Mouse (Mus musculus) MEL (cell line): ENCODE measurements around the gene Slc4a8. TPM values are rescaled to one million over a fixed set of nuclear protein-coding genes. Genes with fewer than 3 reads are reported as not detected.

ENCODE experiments used
- DNase-seq: peaks from one replicate; pipeline ENCODE4 v3.0.0; 2011; ENCODE audit warnings: low read depth, low spot score
- H3K27ac ChIP-seq: 2 replicates; pipeline ENCODE4 v1.5.1; 2012; ENCODE audit warnings: low read depth, mild to moderate bottlenecking, control low read depth, low read length, moderate library complexity; ENCODE audit not compliant: control insufficient read depth
- H3K27me3 ChIP-seq, 2 experiments: fragments of 150-350 bp in 1 of 2; sonication (generic) in 1 of 2; 2 replicates each; pipeline ENCODE4 v1.6.1; 2012; ENCODE audit warnings: low read length in 2 of 2, mild to moderate bottlenecking in 2 of 2, improper control_type of control experiment in 1 of 2, moderate library complexity in 1 of 2; ENCODE audit not compliant: insufficient read depth in 2 of 2, control insufficient read depth in 1 of 2
- H3K36me3 ChIP-seq, 2 experiments: 2 replicates each; pipeline ENCODE4 v1.6.1; 2012 to 2014; ENCODE audit warnings: low read length in 2 of 2, improper control_type of control experiment in 1 of 2, inconsistent platforms in 1 of 2, mild to moderate bottlenecking in 1 of 2; ENCODE audit not compliant: insufficient read depth in 2 of 2, control insufficient read depth in 1 of 2
- H3K4me1 ChIP-seq, 2 experiments: fragments of 150-350 bp in 1 of 2; sonication (generic) in 1 of 2; 2 replicates each; pipeline ENCODE4 v1.6.1; 2012; ENCODE audit warnings: low read length in 2 of 2, improper control_type of control experiment in 1 of 2, mild to moderate bottlenecking in 1 of 2; ENCODE audit not compliant: insufficient read depth in 2 of 2, control insufficient read depth in 1 of 2
- H3K4me3 ChIP-seq, 2 experiments: fragments of 150-350 bp in 1 of 2; sonication (generic) in 1 of 2; 2 replicates each; pipeline ENCODE4 v1.5.1; 2012; ENCODE audit warnings: low read depth in 2 of 2, low read length in 2 of 2, mild to moderate bottlenecking in 2 of 2, moderate library complexity in 2 of 2, control low read depth in 1 of 2, improper control_type of control experiment in 1 of 2; ENCODE audit not compliant: control insufficient read depth in 1 of 2, insufficient read depth in 1 of 2
- H3K79me2 ChIP-seq: 2 replicates; pipeline ENCODE4 v1.6.1; 2012; ENCODE audit warnings: mild to moderate bottlenecking, low read length, moderate library complexity; ENCODE audit not compliant: control insufficient read depth, poor library complexity, insufficient read depth
- H3K9ac ChIP-seq: 2 replicates; pipeline ENCODE4 v1.6.1; 2012; ENCODE audit warnings: low read depth, mild to moderate bottlenecking, control low read depth, low read length, moderate library complexity; ENCODE audit not compliant: control insufficient read depth, poor library complexity, severe bottlenecking
- H3K9me3 ChIP-seq: fragments of 150-350 bp; sonication (generic); replicated peaks from 2 replicates; pipeline ENCODE4 v1.6.1; 2012; ENCODE audit warnings: mild to moderate bottlenecking, low read length, improper control_type of control experiment, moderate library complexity; ENCODE audit not compliant: insufficient read depth
- BHLHE40 ChIP-seq: IDR thresholded peaks from 2 replicates; pipeline ENCODE4 v1.6.1; 2012; ENCODE audit warnings: low read depth, mild to moderate bottlenecking, inconsistent platforms, low read length, improper control_type of control experiment, borderline replicate concordance
- CHD2 ChIP-seq: IDR thresholded peaks from 2 replicates; pipeline ENCODE4 v1.6.1; 2011; ENCODE audit warnings: low read length, improper control_type of control experiment
- EP300 ChIP-seq, 2 experiments: IDR thresholded peaks; 2 replicates each; pipeline ENCODE4 v1.6.1; 2011; ENCODE audit warnings: improper control_type of control experiment in 2 of 2, low read length in 2 of 2, low read depth in 1 of 2, mild to moderate bottlenecking in 1 of 2
- ETS1 ChIP-seq: IDR thresholded peaks from 2 replicates; pipeline ENCODE4 v1.6.1; 2012; ENCODE audit warnings: low read depth, mild to moderate bottlenecking, inconsistent platforms, low read length, improper control_type of control experiment, moderate library complexity
- GATA1 ChIP-seq: IDR thresholded peaks from 2 replicates; pipeline ENCODE4 v1.6.1; 2011; ENCODE audit warnings: low read depth, low read length, improper control_type of control experiment
- HCFC1 ChIP-seq: IDR thresholded peaks from 2 replicates; pipeline ENCODE4 v1.6.1; 2012; ENCODE audit warnings: low read depth, mild to moderate bottlenecking, inconsistent platforms, low read length, improper control_type of control experiment, moderate library complexity
- JUND ChIP-seq: IDR thresholded peaks from 2 replicates; pipeline ENCODE4 v1.6.1; 2011; ENCODE audit warnings: low read depth, mild to moderate bottlenecking, improper control_type of control experiment, low read length
- KAT2A ChIP-seq: conservative IDR thresholded peaks from 2 replicates; pipeline ENCODE4 v1.6.1; 2012; ENCODE audit warnings: low read depth, low read length, improper control_type of control experiment, inconsistent platforms
- MXI1 ChIP-seq: IDR thresholded peaks from 2 replicates; pipeline ENCODE4 v1.6.1; 2011; ENCODE audit warnings: mild to moderate bottlenecking, low read depth, low read length, improper control_type of control experiment
- MYB ChIP-seq: IDR thresholded peaks from 2 replicates; pipeline ENCODE4 v1.6.1; 2011; ENCODE audit warnings: mild to moderate bottlenecking, low read depth, low read length, improper control_type of control experiment
- MYC ChIP-seq: IDR thresholded peaks from 2 replicates; pipeline ENCODE4 v1.6.1; 2011; ENCODE audit warnings: low read depth, mild to moderate bottlenecking, low read length, improper control_type of control experiment, moderate library complexity
- NELFE ChIP-seq: IDR thresholded peaks from 2 replicates; pipeline ENCODE4 v1.6.1; 2011; ENCODE audit warnings: low read depth, low read length, improper control_type of control experiment
- NRF1 ChIP-seq: IDR thresholded peaks from 2 replicates; pipeline ENCODE4 v1.6.1; 2014; ENCODE audit warnings: low read depth, mild to moderate bottlenecking, inconsistent platforms, low read length, improper control_type of control experiment, moderate library complexity; ENCODE audit not compliant: poor library complexity, insufficient read depth, severe bottlenecking
- POLR2A ChIP-seq, 2 experiments: IDR thresholded peaks; 2 replicates each; pipeline ENCODE4 v1.6.1; 2011 to 2012; ENCODE audit warnings: low read length in 2 of 2, mild to moderate bottlenecking in 2 of 2, control low read depth in 1 of 2, improper control_type of control experiment in 1 of 2, low read depth in 1 of 2, moderate library complexity in 1 of 2; ENCODE audit not compliant: control insufficient read depth in 1 of 2, insufficient read depth in 1 of 2, poor library complexity in 1 of 2
- POLR2AphosphoS2 ChIP-seq: IDR thresholded peaks from 2 replicates; pipeline ENCODE4 v1.6.1; 2011; ENCODE audit warnings: low read length, improper control_type of control experiment
- POLR2AphosphoS5 ChIP-seq: IDR thresholded peaks from 2 replicates; pipeline ENCODE4 v1.6.1; 2012; ENCODE audit warnings: low read depth, borderline replicate concordance, mild to moderate bottlenecking, inconsistent platforms, low read length, moderate library complexity, mixed read lengths
- RAD21 ChIP-seq: IDR thresholded peaks from 2 replicates; pipeline ENCODE4 v1.6.1; 2011; ENCODE audit warnings: mild to moderate bottlenecking, low read depth, low read length, improper control_type of control experiment
- RCOR1 ChIP-seq: IDR thresholded peaks from 2 replicates; pipeline ENCODE4 v1.6.1; 2012; ENCODE audit warnings: low read depth, mild to moderate bottlenecking, inconsistent platforms, low read length, improper control_type of control experiment
- SMC3 ChIP-seq: IDR thresholded peaks from 2 replicates; pipeline ENCODE4 v1.6.1; 2011; ENCODE audit warnings: low read depth, low read length, improper control_type of control experiment
- TBP ChIP-seq: IDR thresholded peaks from 2 replicates; pipeline ENCODE4 v1.8.0; 2011; ENCODE audit warnings: low read depth, low read length, improper control_type of control experiment
- TCF12 ChIP-seq: IDR thresholded peaks from 2 replicates; pipeline ENCODE4 v1.6.1; 2014; ENCODE audit warnings: low read depth, mild to moderate bottlenecking, inconsistent platforms, low read length, improper control_type of control experiment, moderate library complexity
- UBTF ChIP-seq: IDR thresholded peaks from 2 replicates; pipeline ENCODE4 v1.6.1; 2012; ENCODE audit warnings: low read depth, mild to moderate bottlenecking, inconsistent platforms, low read length, improper control_type of control experiment, moderate library complexity, borderline replicate concordance; ENCODE audit not compliant: insufficient read depth
- USF1 ChIP-seq: IDR thresholded peaks from 2 replicates; pipeline ENCODE4 v1.6.1; 2014; ENCODE audit warnings: low read depth, mild to moderate bottlenecking, inconsistent platforms, low read length, improper control_type of control experiment, moderate library complexity
- USF2 ChIP-seq, 2 experiments: IDR thresholded peaks; 2 replicates each; pipeline ENCODE4 v1.6.1; 2011 to 2012; ENCODE audit warnings: improper control_type of control experiment in 2 of 2, low read length in 2 of 2, borderline replicate concordance in 1 of 2, inconsistent platforms in 1 of 2, low read depth in 1 of 2, mild to moderate bottlenecking in 1 of 2; ENCODE audit not compliant: insufficient read depth in 1 of 2
- ZC3H11A ChIP-seq: IDR thresholded peaks from 2 replicates; pipeline ENCODE4 v1.6.1; 2012; ENCODE audit warnings: low read depth, mild to moderate bottlenecking, inconsistent platforms, low read length, improper control_type of control experiment
- ZKSCAN1 ChIP-seq: IDR thresholded peaks from 2 replicates; pipeline ENCODE4 v1.6.1; 2012; ENCODE audit warnings: low read depth, mild to moderate bottlenecking, inconsistent platforms, low read length, improper control_type of control experiment, moderate library complexity
- ZMIZ1 ChIP-seq: IDR thresholded peaks from 2 replicates; pipeline ENCODE4 v1.6.1; 2012; ENCODE audit warnings: low read depth, mild to moderate bottlenecking, inconsistent platforms, low read length, improper control_type of control experiment, moderate library complexity
- ZNF384 ChIP-seq: IDR thresholded peaks from 2 replicates; pipeline ENCODE4 v1.6.1; 2012; ENCODE audit warnings: low read depth, mild to moderate bottlenecking, inconsistent platforms, low read length, improper control_type of control experiment
- polyA plus RNA-seq, 2 experiments: library from polyadenylated mRNA; stranded (reverse) in 1 of 2; unstranded in 1 of 2; fragments of >175 nt in 1 of 2; fragments of >200 nt in 1 of 2; gene quantifications; 2 replicates each; pipeline versions ENCODE4 v1.2.1 to v1.2.4; 2012; ENCODE audit warnings: low replicate concordance in 2 of 2, low read depth in 1 of 2; ENCODE audit not compliant: insufficient read length in 2 of 2, insufficient read depth in 1 of 2, missing spikeins in 1 of 2
- total RNA-seq: library from RNA; depleted of rRNA; stranded (reverse); fragments of 300-350 nt; gene quantifications from 2 replicates; pipeline ENCODE4 v1.2.3, GENCODE M21; 2012

The Slc4a8 gene
- total and polyA plus RNA-seq, 3 experiments = 0.35 to 2.5 TPM; not detected in 1

DNA sequence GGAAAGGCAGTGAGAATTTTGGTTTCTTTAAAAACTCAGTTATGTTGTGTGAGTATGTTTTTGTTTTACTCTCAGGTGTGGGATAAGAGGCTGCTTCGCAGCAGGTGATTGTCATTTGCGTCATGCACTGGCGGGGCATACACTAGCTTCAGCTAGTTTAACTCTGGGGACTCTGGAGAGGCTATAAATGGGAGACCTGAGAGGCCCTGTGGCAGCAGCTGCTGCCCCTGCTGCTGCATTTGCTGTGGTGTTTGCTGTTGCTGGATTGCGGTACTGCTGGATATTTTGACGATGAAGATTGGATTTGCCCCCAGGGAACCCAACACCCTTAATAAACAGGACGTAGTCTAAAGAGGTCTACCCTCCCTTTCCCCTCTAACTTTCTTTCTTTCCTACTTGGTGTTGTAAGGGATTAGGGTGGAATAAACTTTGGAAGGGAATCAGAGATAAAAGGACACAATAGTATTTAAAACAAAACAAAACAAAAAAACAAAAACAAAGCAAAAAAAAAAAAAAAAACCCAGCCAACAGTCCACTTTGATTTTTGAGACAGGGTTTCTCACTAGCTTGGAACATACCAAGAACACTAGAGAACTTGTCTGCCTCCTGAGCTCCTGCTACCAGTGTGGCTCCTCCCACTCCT, 14.9 kb upstream of the Slc4a8 start:
- Histone ChIP-seq H3K9ac (no peak overlapping the region; the same call in 1 of the 2 replicates), H3K36me3 (peaks cover 0 to 20% of the 10 kb centered on the region in 2 experiments; a peak in 2 of 4 replicates), H3K27ac (peak overlapping the region; percentile 35), H3K4me3 (peak overlapping the region in 1 of 2 experiments; percentile 41; a peak in 2 of 4 replicates), H3K27me3 (no peaks in the 10 kb centered on the region), H3K4me1 (peaks cover 17 to 28% of the 10 kb centered on the region in 2 experiments)
- TF ChIP-seq ZNF384 = peak; percentile 68
- peak; percentile 9; the same call in 1 of the 2 replicates for TF ChIP-seq JUND
- TF ChIP-seq ZKSCAN1 = no peak
- TF ChIP-seq, all 39 proteins: peak for 2
- H3K9me3 ChIP-seq = no peaks in the 10 kb centered on the region
- H3K79me2 ChIP-seq = no peaks in the 10 kb centered on the region
- DNase-seq = no peak

DNA sequence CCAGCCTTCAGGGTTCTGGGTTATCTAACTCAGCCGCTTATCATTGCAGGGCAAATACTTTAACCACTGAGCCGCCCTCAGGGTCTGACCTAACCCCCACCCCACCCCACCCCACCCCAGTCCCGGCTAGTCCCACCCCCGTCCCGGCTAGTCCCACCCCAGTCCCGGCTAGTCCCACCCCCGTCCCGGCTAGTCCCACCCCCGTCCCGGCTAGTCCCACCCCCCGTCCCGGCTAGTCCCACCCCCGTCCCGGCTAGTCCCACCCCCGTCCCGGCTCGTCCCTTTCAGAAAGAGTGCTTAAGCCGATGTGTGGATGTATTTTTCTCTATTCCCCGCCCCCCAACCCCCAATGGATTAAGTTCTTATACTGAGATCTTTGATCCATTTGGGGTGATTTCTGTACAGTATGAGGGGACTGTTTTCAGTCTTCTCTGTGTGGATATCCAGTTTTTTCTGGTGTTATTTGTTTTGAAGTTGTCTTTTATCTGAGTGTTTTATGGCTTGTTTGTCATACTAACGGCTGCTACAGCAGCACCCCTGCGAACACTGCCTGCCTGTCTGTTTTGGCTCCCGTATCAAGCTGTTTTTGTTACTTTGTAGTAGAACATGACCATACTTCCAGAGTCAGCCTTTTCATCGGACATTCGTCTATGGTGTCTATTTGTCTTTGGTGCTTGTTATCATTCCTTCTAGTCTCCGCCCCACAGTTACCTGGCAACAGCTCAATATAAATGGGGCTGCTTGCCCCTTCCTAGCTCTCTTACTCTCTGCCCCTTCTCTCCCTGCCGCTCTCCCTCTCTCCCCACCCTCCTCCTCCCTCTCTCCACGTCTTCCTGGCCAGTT, 14.2 kb upstream of the Slc4a8 start:
- H3K79me2 ChIP-seq = no peaks in the 10 kb centered on the region
- H3K9ac ChIP-seq = peak overlapping the region; percentile 45
- H3K4me3 ChIP-seq = peak overlapping the region; percentile 56 to 76
- DNase-seq = peak; percentile 98
- peaks cover 0 to 20% of the 10 kb centered on the region in 2 experiments; a peak in 2 of 4 replicates for H3K36me3 ChIP-seq
- H3K27me3 ChIP-seq = no peaks in the 10 kb centered on the region
- H3K27ac ChIP-seq = peak overlapping the region; percentile 47
- H3K4me1 ChIP-seq = peaks cover 17 to 28% of the 10 kb centered on the region in 2 experiments
- H3K9me3 ChIP-seq = no peaks in the 10 kb centered on the region
- no peak for TF ChIP-seq ZKSCAN1
- peak; percentile 81 for TF ChIP-seq RCOR1
- TF ChIP-seq UBTF = no peak
- no peak for TF ChIP-seq NELFE
- TF ChIP-seq BHLHE40 = no peak
- no peak for TF ChIP-seq SMC3
- TF ChIP-seq TBP = peak; percentile 82
- peak; percentile 59 to 75; a peak in 2 of 4 replicates for TF ChIP-seq EP300 (IDR thresholded peaks at IDR 0.05; ENCODE audit: low read depth in 1 of 2, low read length in 2 of 2)
- TF ChIP-seq KAT2A = no peak
- no peak for TF ChIP-seq USF2 (IDR thresholded peaks at IDR 0.05; ENCODE audit: borderline replicate concordance in 1 of 2, insufficient read depth in 1 of 2, low read depth in 1 of 2, low read length in 2 of 2)
- no peak for TF ChIP-seq MYB
- TF ChIP-seq HCFC1 = peak; percentile 44; the same call in 1 of the 2 replicates
- TF ChIP-seq USF1 = no peak
- peak; percentile 89 for TF ChIP-seq GATA1
- TF ChIP-seq ETS1 = peak; percentile 78
- TF ChIP-seq NRF1 = no peak
- no peak for TF ChIP-seq JUND
- TF ChIP-seq TCF12 = peak; percentile 73
- TF ChIP-seq POLR2AphosphoS2 = no peak
- TF ChIP-seq POLR2A (IDR thresholded peaks at IDR 0.05; ENCODE audit: control insufficient read depth in 1 of 2, insufficient read depth in 1 of 2, low read depth in 1 of 2, low read length in 2 of 2, poor library complexity in 1 of 2) = no peak
- no peak; the same call in 1 of the 2 replicates for TF ChIP-seq CHD2
- TF ChIP-seq MYC = 0 out of 2 replicates have a peak, but pooled peaks have one; percentile 16
- no peak for TF ChIP-seq ZC3H11A
- TF ChIP-seq ZMIZ1 = peak; percentile 72; the same call in 1 of the 2 replicates
- no peak for TF ChIP-seq POLR2AphosphoS5
- TF ChIP-seq RAD21 = no peak
- peak; percentile 58 for TF ChIP-seq MXI1
